Mouse (Mus musculus): Measurements from ENCODE around the gene Trappc11. TPM values are rescaled to one million over a fixed set of nuclear protein-coding genes. Genes with fewer than 3 reads are reported as not detected.

Gene Trappc11
- 38.7 and 41.6 TPM in 2 replicates for polyA plus RNA-seq (2015; fragmentation: Nextera tagmentation; extraction: Ambion mirVana)

- H3K36me3 ChIP-seq, result peaks cover 12% of the 10 kb centered on the region
- H3K9ac ChIP-seq (replicated peaks), result peak within 1 kb of the TSS; percentile 89
- peak; percentile 100 for ATAC-seq (replicated peaks)
- H3K27ac ChIP-seq (replicated peaks), result peak within 1 kb of the TSS; percentile 87
- peaks cover 45% of the 10 kb centered on the region for H3K4me1 ChIP-seq
- under 1% methylated on average over 65 of the region's 65 CpGs for WGBS
- no peaks in the 10 kb centered on the region for H3K27me3 ChIP-seq
- H3K4me3 ChIP-seq, result peak within 1 kb of the TSS; percentile 88
- peak within 1 kb of the TSS; percentile 72 for H3K4me2 ChIP-seq (replicated peaks)
- no peaks in the 10 kb centered on the region for H3K9me3 ChIP-seq
Measured at GRCm38 (mm10) chr8:47533344-47534125, at the start of gene Trappc11, which contains the start of gene Rwdd4a. Gene Trappc11, minus strand, starts transcription at chr8:47533470. Gene Rwdd4a, plus strand, starts transcription at chr8:47533664.

GRCm38 (mm10) chr8:47581454-47581853 is 48.2 kb upstream of the Trappc11 start:
- Histone ChIP-seq H3K9ac (replicated peaks) (no peak overlapping the region), H3K27me3 (no peaks in the 10 kb centered on the region), H3K4me3 (no peak overlapping the region), H3K4me1 (no peaks in the 10 kb centered on the region), H3K9me3 (no peaks in the 10 kb centered on the region), H3K4me2 (replicated peaks) (no peak overlapping the region), H3K27ac (replicated peaks) (no peak overlapping the region), H3K36me3 (no peaks in the 10 kb centered on the region)
- peak; percentile 64; the same call in 1 of the 2 replicates for ATAC-seq (replicated peaks)
- WGBS, result 71% methylated on average over 7 of the region's 7 CpGs

- Histone ChIP-seq H3K9me3 (no peaks in the 10 kb centered on the region), H3K27ac (replicated peaks) (no peak overlapping the region), H3K4me3 (no peak overlapping the region), H3K36me3 (no peaks in the 10 kb centered on the region), H3K27me3 (no peaks in the 10 kb centered on the region), H3K9ac (replicated peaks) (no peak overlapping the region), H3K4me2 (replicated peaks) (no peak overlapping the region), H3K4me1 (no peaks in the 10 kb centered on the region)
- WGBS, result 88% methylated on average over 7 of the region's 7 CpGs
- no peak for ATAC-seq (replicated peaks)
Measured at GRCm38 (mm10) chr8:47573482-47573881, 40.2 kb upstream of the Trappc11 start.

- Histone ChIP-seq H3K4me1 (no peaks in the 10 kb centered on the region), H3K27me3 (no peaks in the 10 kb centered on the region), H3K36me3 (no peaks in the 10 kb centered on the region), H3K4me2 (replicated peaks) (no peak overlapping the region), H3K9me3 (no peaks in the 10 kb centered on the region), H3K27ac (replicated peaks) (no peak overlapping the region), H3K4me3 (no peak overlapping the region), H3K9ac (replicated peaks) (no peak overlapping the region)
- 84% methylated on average over 6 of the region's 6 CpGs for WGBS
- ATAC-seq (replicated peaks), result no peak
Measured at GRCm38 (mm10) chr8:47570161-47570560, 36.9 kb upstream of the Trappc11 start.

GRCm38 (mm10) chr8:47568098-47568497 is 34.8 kb upstream of the Trappc11 start:
- no peak overlapping the region for H3K27ac ChIP-seq (replicated peaks)
- H3K4me3 ChIP-seq, result no peak overlapping the region
- no peak overlapping the region for H3K4me2 ChIP-seq (replicated peaks)
- H3K9me3 ChIP-seq, result no peaks in the 10 kb centered on the region
- no peaks in the 10 kb centered on the region for H3K4me1 ChIP-seq
- 93% methylated on average over 5 of the region's 5 CpGs for WGBS
- H3K9ac ChIP-seq (replicated peaks), result no peak overlapping the region
- H3K27me3 ChIP-seq, result no peaks in the 10 kb centered on the region
- no peaks in the 10 kb centered on the region for H3K36me3 ChIP-seq
- no peak for ATAC-seq (replicated peaks)

- H3K4me1 ChIP-seq, result no peaks in the 10 kb centered on the region
- H3K4me2 ChIP-seq (replicated peaks), result no peak overlapping the region
- no peak for ATAC-seq (replicated peaks)
- H3K27me3 ChIP-seq, result no peaks in the 10 kb centered on the region
- 75% methylated on average over 6 of the region's 6 CpGs for WGBS
- H3K36me3 ChIP-seq, result no peaks in the 10 kb centered on the region
- H3K4me3 ChIP-seq, result no peak overlapping the region
- H3K9ac ChIP-seq (replicated peaks), result no peak overlapping the region
- no peak overlapping the region for H3K27ac ChIP-seq (replicated peaks)
- H3K9me3 ChIP-seq, result no peaks in the 10 kb centered on the region
Measured at GRCm38 (mm10) chr8:47566551-47566950, 33.3 kb upstream of the Trappc11 start.

- H3K4me3 ChIP-seq, result no peak overlapping the region
- H3K4me1 ChIP-seq, result no peaks in the 10 kb centered on the region
- H3K4me2 ChIP-seq (replicated peaks), result no peak overlapping the region
- no peaks in the 10 kb centered on the region for H3K27me3 ChIP-seq
- no peak for ATAC-seq (replicated peaks)
- no peaks in the 10 kb centered on the region for H3K36me3 ChIP-seq
- no peak overlapping the region for H3K9ac ChIP-seq (replicated peaks)
- no peaks in the 10 kb centered on the region for H3K9me3 ChIP-seq
- WGBS, result 92% methylated on average over 7 of the region's 7 CpGs
- no peak overlapping the region for H3K27ac ChIP-seq (replicated peaks)
Measured at GRCm38 (mm10) chr8:47560801-47561200, 27.5 kb upstream of the Trappc11 start.

- ATAC-seq (replicated peaks), result no peak
- Histone ChIP-seq H3K36me3 (peaks cover 3% of the 10 kb centered on the region; the same call in 1 of the 2 replicates), H3K4me3 (no peak overlapping the region), H3K9ac (replicated peaks) (no peak overlapping the region), H3K4me2 (replicated peaks) (no peak overlapping the region), H3K27me3 (no peaks in the 10 kb centered on the region), H3K27ac (replicated peaks) (no peak overlapping the region), H3K4me1 (no peaks in the 10 kb centered on the region), H3K9me3 (no peaks in the 10 kb centered on the region)
- WGBS, result 58% methylated on average over 7 of the region's 7 CpGs
Measured at GRCm38 (mm10) chr8:47558274-47558673, 25.0 kb upstream of the Trappc11 start.

- H3K36me3 ChIP-seq, result peaks cover 13% of the 10 kb centered on the region
- no peak overlapping the region for H3K27ac ChIP-seq (replicated peaks)
- no peaks in the 10 kb centered on the region for H3K4me1 ChIP-seq
- H3K27me3 ChIP-seq, result no peaks in the 10 kb centered on the region
- no peaks in the 10 kb centered on the region for H3K9me3 ChIP-seq
- 93% methylated on average over 7 of the region's 7 CpGs for WGBS
- no peak for ATAC-seq (replicated peaks)
- no peak overlapping the region for H3K4me2 ChIP-seq (replicated peaks)
- no peak overlapping the region for H3K4me3 ChIP-seq
- H3K9ac ChIP-seq (replicated peaks), result no peak overlapping the region
Measured at GRCm38 (mm10) chr8:47556446-47556845, 23.2 kb upstream of the Trappc11 start.

GRCm38 (mm10) chr8:47553613-47554012 is 20.3 kb upstream of the Trappc11 start:
- no peaks in the 10 kb centered on the region for H3K27me3 ChIP-seq
- no peak for ATAC-seq (replicated peaks)
- no peak overlapping the region for H3K4me3 ChIP-seq
- H3K9ac ChIP-seq (replicated peaks), result no peak overlapping the region
- 83% methylated on average over 6 of the region's 6 CpGs for WGBS
- no peak overlapping the region for H3K27ac ChIP-seq (replicated peaks)
- peaks cover 39% of the 10 kb centered on the region for H3K36me3 ChIP-seq
- H3K4me2 ChIP-seq (replicated peaks), result no peak overlapping the region
- no peaks in the 10 kb centered on the region for H3K9me3 ChIP-seq
- H3K4me1 ChIP-seq, result no peaks in the 10 kb centered on the region

GRCm38 (mm10) chr8:47547102-47547501 is 13.8 kb upstream of the Trappc11 start:
- Histone ChIP-seq H3K36me3 (peaks cover 85% of the 10 kb centered on the region), H3K27me3 (no peaks in the 10 kb centered on the region), H3K9me3 (no peaks in the 10 kb centered on the region), H3K4me3 (no peak overlapping the region), H3K27ac (replicated peaks) (no peak overlapping the region), H3K4me1 (no peaks in the 10 kb centered on the region), H3K4me2 (replicated peaks) (no peak overlapping the region), H3K9ac (replicated peaks) (no peak overlapping the region)
- 98% methylated on average over 10 of the region's 10 CpGs for WGBS
- ATAC-seq (replicated peaks), result no peak

GRCm38 (mm10) chr8:47544094-47544493 is 10.8 kb upstream of the Trappc11 start:
- 94% methylated on average over 5 of the region's 5 CpGs for WGBS
- no peak overlapping the region for H3K27ac ChIP-seq (replicated peaks)
- H3K27me3 ChIP-seq, result no peaks in the 10 kb centered on the region

GRCm38 (mm10) chr8:47542746-47543145 is 9.5 kb upstream of the Trappc11 start:
- no peak overlapping the region for H3K4me3 ChIP-seq
- no peaks in the 10 kb centered on the region for H3K4me1 ChIP-seq
- H3K9ac ChIP-seq (replicated peaks), result no peak overlapping the region
- no peak for ATAC-seq (replicated peaks)
- no peaks in the 10 kb centered on the region for H3K9me3 ChIP-seq
- WGBS, result 94% methylated on average over 16 of the region's 16 CpGs
- H3K36me3 ChIP-seq, result peaks cover 66% of the 10 kb centered on the region
- no peak overlapping the region for H3K4me2 ChIP-seq (replicated peaks)
- no peaks in the 10 kb centered on the region for H3K27me3 ChIP-seq
- no peak overlapping the region for H3K27ac ChIP-seq (replicated peaks)

More at GRCm38 (mm10) chr8:47544094-47544493, 10.8 kb upstream of the Trappc11 start:
- Histone ChIP-seq H3K36me3 (peaks cover 70% of the 10 kb centered on the region), H3K4me1 (no peaks in the 10 kb centered on the region), H3K4me2 (replicated peaks) (no peak overlapping the region), H3K9me3 (no peaks in the 10 kb centered on the region), H3K9ac (replicated peaks) (no peak overlapping the region), H3K4me3 (no peak overlapping the region)
- no peak for ATAC-seq (replicated peaks)
